Mouse (Mus musculus) lung, adult 18-20 months (tissue): ENCODE data around the gene Hist1h4d.

Experiments
- DNase-seq, 2 experiments: peaks; one replicate each; pipeline ENCODE4 v3.0.0; 2022; ENCODE audit warnings: mixed read lengths in 2 of 2

The Hist1h4d gene

GRCm38 (mm10) chr13:23595622-23596372 is 14.4 kb downstream of the Hist1h4d start:
- DNase-seq = no peak

- DNase-seq = peak; percentile 75 to 81
Measured at GRCm38 (mm10) chr13:23597957-23598356, 16.6 kb downstream of the Hist1h4d start.

GRCm38 (mm10) chr13:23603182-23603699 is 21.8 kb downstream of the Hist1h4d start:
- DNase-seq = peak; percentile 35 to 61

GRCm38 (mm10) chr13:23604452-23604851 is 23.1 kb downstream of the Hist1h4d start:
- DNase-seq = no peak

GRCm38 (mm10) chr13:23605052-23605451 is 23.7 kb downstream of the Hist1h4d start:
- DNase-seq = no peak

GRCm38 (mm10) chr13:23609209-23609608 is 27.8 kb downstream of the Hist1h4d start:
- DNase-seq = no peak

GRCm38 (mm10) chr13:23609844-23610243 is 28.4 kb downstream of the Hist1h4d start:
- no peak for DNase-seq

- no peak for DNase-seq
Measured at GRCm38 (mm10) chr13:23610393-23610792, 29.0 kb downstream of the Hist1h4d start.

GRCm38 (mm10) chr13:23611638-23612037 is 30.2 kb downstream of the Hist1h4d start:
- DNase-seq = no peak

- DNase-seq = no peak
Measured at GRCm38 (mm10) chr13:23620056-23620732, 38.8 kb downstream of the Hist1h4d start.

GRCm38 (mm10) chr13:23620733-23621531 is 39.5 kb downstream of the Hist1h4d start, which contains the start of gene Hist1h2be:
Gene Hist1h2be, minus strand, starts transcription at chr13:23621124.
- DNase-seq = peak; percentile 67 to 82

GRCm38 (mm10) chr13:23621532-23622174 is 40.3 kb downstream of the Hist1h4d start:
- DNase-seq = peak; percentile 86 to 87

GRCm38 (mm10) chr13:23622175-23622671 is 40.8 kb downstream of the Hist1h4d start, which contains the start of gene Hist1h1e:
Gene Hist1h1e, minus strand, starts transcription at chr13:23622558.
- DNase-seq = peak; percentile 89

- DNase-seq = no peak
Measured at GRCm38 (mm10) chr13:23622861-23623450, 41.6 kb downstream of the Hist1h4d start.

GRCm38 (mm10) chr13:23630653-23631052 is 49.3 kb downstream of the Hist1h4d start:
- no peak for DNase-seq
